Mouse (Mus musculus) neural tube, embryonic 13.5 days (tissue): ENCODE data around the gene Gm49711. TPM values are rescaled to one million over a fixed set of nuclear protein-coding genes. Genes with fewer than 3 reads are reported as not detected.
"Not testable (repeated sequence)": the region's sequence is repeated elsewhere in the genome, so short reads cannot be mapped to it uniquely, and the experiment has no call there.

Experiments
- ATAC-seq: fragments of 200-750 bp; cut with Nextera tagmentation; 2 replicates; pipeline ENCODE4 v1.8.0; 2017; ENCODE audit warnings: low read depth, mild to moderate bottlenecking, moderate TSS enrichment, moderate library complexity
- H3K27ac ChIP-seq: fragments of 300-500 bp; sonication (generic); replicated peaks from 2 replicates; pipeline ENCODE4 v1.5.1; 2015; ENCODE audit warnings: moderate library complexity, mild to moderate bottlenecking, inconsistent platforms
- H3K27me3 ChIP-seq: fragments of 300-500 bp; sonication (generic); 2 replicates; pipeline ENCODE4 v1.6.1; 2015; ENCODE audit warnings: mild to moderate bottlenecking, inconsistent platforms
- H3K36me3 ChIP-seq: fragments of 300-500 bp; sonication (generic); 2 replicates; pipeline ENCODE4 v1.6.1; 2015; ENCODE audit warnings: mild to moderate bottlenecking, inconsistent platforms
- H3K4me1 ChIP-seq: fragments of 300-500 bp; sonication (generic); replicated peaks from 2 replicates; pipeline ENCODE4 v1.6.1; 2015; ENCODE audit warnings: inconsistent platforms
- H3K4me2 ChIP-seq: fragments of 300-500 bp; sonication (generic); 2 replicates; pipeline ENCODE4 v1.6.1; 2015; ENCODE audit warnings: inconsistent platforms, mild to moderate bottlenecking, moderate library complexity
- H3K4me3 ChIP-seq: fragments of 300-500 bp; sonication (generic); 2 replicates; pipeline ENCODE4 v1.5.1; 2015; ENCODE audit warnings: mild to moderate bottlenecking, inconsistent platforms
- H3K9ac ChIP-seq: fragments of 300-500 bp; sonication (generic); 2 replicates; pipeline ENCODE4 v1.6.1; 2015; ENCODE audit warnings: moderate library complexity, mild to moderate bottlenecking, inconsistent platforms
- H3K9me3 ChIP-seq: fragments of 300-500 bp; sonication (generic); 2 replicates; pipeline ENCODE4 v1.6.1; 2016; ENCODE audit warnings: inconsistent platforms
- WGBS: fragments of 180-500 bp; shearing (Covaris S2); methylation state at CpG from one replicate; pipeline ENCODE4 v1.1.7; 2015; 5-methylcytosine and 5-hydroxymethylcytosine counted together
- polyA plus RNA-seq: library from polyadenylated mRNA; unstranded; fragments of >200 nt; fragmentation: Nextera tagmentation; extraction: Ambion mirVana; gene quantifications from 2 replicates; pipeline ENCODE4 v1.2.1, GENCODE M21; 2015

Gene Gm49711
- polyA plus RNA-seq, 1 experiment from 2014 or later, result 0.66 TPM

DNA sequence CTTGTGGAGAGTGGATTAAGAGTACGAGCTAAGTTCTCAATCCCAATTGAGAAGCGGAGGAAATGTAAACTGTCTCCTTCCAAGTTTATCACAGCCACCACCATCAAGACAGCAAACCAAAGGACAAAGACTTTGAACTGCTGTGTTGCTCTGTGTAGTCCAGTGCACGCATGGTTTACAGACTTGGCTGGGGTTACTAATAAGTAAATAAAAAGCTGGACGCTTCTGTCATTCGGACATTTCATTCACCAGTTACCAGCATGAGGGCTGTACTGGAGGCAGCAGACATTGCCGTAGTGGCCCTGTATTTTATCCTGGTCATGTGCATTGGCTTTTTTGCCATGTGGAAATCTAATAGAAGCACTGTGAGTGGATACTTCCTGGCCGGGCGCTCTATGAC, 18.7 kb downstream of the Gm49711 start:
- Histone ChIP-seq H3K27me3 (no peaks in the 10 kb centered on the region), H3K4me3 (no peak overlapping the region), H3K4me1 (no peaks in the 10 kb centered on the region), H3K9me3 (no peaks in the 10 kb centered on the region), H3K9ac (no peak overlapping the region), H3K4me2 (no peak overlapping the region), H3K36me3 (peaks cover 36% of the 10 kb centered on the region), H3K27ac (no peak overlapping the region)
- 95% methylated on average over 8 of the region's 8 CpGs for WGBS
- no peak for ATAC-seq

DNA sequence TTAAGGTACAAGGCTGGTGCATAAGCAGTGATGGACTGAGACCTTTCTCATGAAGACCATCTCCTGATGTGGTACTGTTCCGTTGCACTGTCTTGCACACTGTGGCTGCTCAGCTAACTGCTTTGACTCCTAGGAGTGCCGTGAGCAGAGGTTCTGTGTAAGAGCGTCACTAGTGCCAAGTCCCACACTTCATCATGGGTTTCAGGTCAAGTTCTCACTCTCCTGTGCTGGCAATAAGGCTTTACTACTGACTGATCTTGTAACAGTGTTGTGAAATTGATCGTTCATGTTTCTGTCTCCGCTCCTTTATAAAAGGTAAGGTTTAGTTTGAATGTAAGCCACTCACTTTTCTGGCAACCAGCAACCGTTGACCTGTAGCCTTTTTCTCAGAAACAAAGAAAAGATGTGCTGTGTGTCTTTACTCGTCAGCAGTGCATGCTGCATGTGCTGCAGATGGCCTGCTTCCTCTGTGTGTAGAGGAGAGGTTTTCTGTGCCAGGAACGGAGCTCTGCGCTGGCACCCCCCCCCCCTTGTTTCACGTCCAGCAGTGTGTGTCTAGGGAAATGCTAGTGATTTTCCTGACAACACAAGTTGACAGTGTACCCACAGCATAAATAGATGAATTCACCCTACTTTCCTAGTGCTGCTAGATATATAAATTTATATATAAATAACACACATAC, 25.8 kb downstream of the Gm49711 start:
- H3K9me3 ChIP-seq, result no peaks in the 10 kb centered on the region
- H3K4me1 ChIP-seq, result peaks cover 9% of the 10 kb centered on the region; the same call in 1 of the 2 replicates
- H3K27me3 ChIP-seq, result no peaks in the 10 kb centered on the region
- H3K36me3 ChIP-seq, result peaks cover 19% of the 10 kb centered on the region
- no peak for ATAC-seq
- H3K4me2 ChIP-seq, result no peak overlapping the region
- H3K4me3 ChIP-seq, result no peak overlapping the region
- 79% methylated on average over 10 of the region's 10 CpGs for WGBS
- H3K9ac ChIP-seq, result no peak overlapping the region
- H3K27ac ChIP-seq, result no peak overlapping the region

DNA sequence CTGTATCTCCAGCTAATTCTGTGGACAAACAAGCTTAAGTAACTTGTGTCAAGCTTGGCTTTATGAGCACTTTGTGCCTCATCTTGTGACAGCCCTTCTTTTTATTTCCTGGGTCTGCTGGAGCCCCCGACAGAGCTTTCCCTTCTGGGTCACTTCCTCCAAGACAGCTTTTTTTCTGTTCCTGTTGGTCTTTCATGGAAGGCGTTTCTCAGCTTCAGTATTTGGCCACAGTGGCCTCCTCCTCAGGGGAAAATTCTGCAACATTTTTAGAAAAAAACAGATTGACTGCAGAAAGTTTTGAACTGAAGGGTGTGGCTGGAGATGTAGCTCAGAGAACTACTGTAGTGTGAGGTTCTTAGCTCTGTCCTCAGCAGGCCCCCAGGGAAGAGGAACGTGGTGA, 31.1 kb downstream of the Gm49711 start:
- Histone ChIP-seq H3K9me3 (no peaks in the 10 kb centered on the region), H3K4me1 (peaks cover 6% of the 10 kb centered on the region; the same call in 1 of the 2 replicates), H3K27ac (no peak overlapping the region), H3K36me3 (peaks cover 3% of the 10 kb centered on the region; the same call in 1 of the 2 replicates), H3K27me3 (no peaks in the 10 kb centered on the region), H3K4me3 (no peak overlapping the region), H3K9ac (no peak overlapping the region), H3K4me2 (no peak overlapping the region)
- no peak for ATAC-seq
- 55% methylated on average over 3 of the region's 3 CpGs for WGBS

GRCm38 (mm10) chr16:92091876-92092275, 33.8 kb downstream of the Gm49711 start:
- WGBS, result 84% methylated on average over 5 of the region's 5 CpGs
- Histone ChIP-seq H3K27me3 (no peaks in the 10 kb centered on the region), H3K4me1 (peaks cover 3% of the 10 kb centered on the region; the same call in 1 of the 2 replicates), H3K36me3 (peaks cover 7% of the 10 kb centered on the region; the same call in 1 of the 2 replicates), H3K4me2 (no peak overlapping the region), H3K9ac (no peak overlapping the region), H3K27ac (no peak overlapping the region), H3K9me3 (no peaks in the 10 kb centered on the region), H3K4me3 (no peak overlapping the region)
- ATAC-seq, result no peak

GRCm38 (mm10) chr16:92098351-92099051, 40.4 kb downstream of the Gm49711 start:
- Histone ChIP-seq H3K4me2 (no peak overlapping the region), H3K27me3 (no peaks in the 10 kb centered on the region), H3K27ac (no peak overlapping the region), H3K36me3 (peaks cover 16% of the 10 kb centered on the region), H3K4me3 (no peak overlapping the region), H3K9ac (no peak overlapping the region), H3K9me3 (no peaks in the 10 kb centered on the region), H3K4me1 (peaks cover 36% of the 10 kb centered on the region)
- WGBS, result 58% methylated on average over 10 of the region's 10 CpGs
- ATAC-seq, result no peak

DNA sequence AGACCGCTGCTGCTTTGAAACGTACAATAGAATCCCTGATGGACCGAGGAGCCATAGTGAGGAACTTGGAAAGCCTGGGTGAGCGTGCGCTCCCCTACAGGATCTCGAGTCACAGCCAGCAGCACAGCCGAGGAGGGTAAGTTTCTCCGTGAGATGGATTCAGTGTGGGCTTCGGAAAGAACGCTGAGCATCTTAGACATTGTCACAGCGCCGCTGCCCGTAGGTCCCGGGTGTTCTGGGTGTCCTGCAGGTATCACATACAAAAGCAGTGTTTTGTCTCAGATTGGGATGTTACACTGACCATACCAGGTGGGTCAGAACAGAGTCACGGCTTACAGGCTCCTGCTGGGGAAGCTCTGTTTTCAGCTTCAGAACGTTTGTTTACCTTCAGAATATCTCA, 41.5 kb downstream of the Gm49711 start:
- H3K4me3 ChIP-seq, result no peak overlapping the region
- H3K36me3 ChIP-seq, result peaks cover 10% of the 10 kb centered on the region
- peaks cover 45% of the 10 kb centered on the region for H3K4me1 ChIP-seq
- 89% methylated on average over 16 of the region's 16 CpGs for WGBS
- H3K27me3 ChIP-seq, result no peaks in the 10 kb centered on the region
- no peak for ATAC-seq
- H3K27ac ChIP-seq, result 0 out of 2 replicates have a peak overlapping the region, but pooled peaks have one; percentile 18
- H3K4me2 ChIP-seq, result no peak overlapping the region
- no peaks in the 10 kb centered on the region for H3K9me3 ChIP-seq
- H3K9ac ChIP-seq, result no peak overlapping the region

DNA sequence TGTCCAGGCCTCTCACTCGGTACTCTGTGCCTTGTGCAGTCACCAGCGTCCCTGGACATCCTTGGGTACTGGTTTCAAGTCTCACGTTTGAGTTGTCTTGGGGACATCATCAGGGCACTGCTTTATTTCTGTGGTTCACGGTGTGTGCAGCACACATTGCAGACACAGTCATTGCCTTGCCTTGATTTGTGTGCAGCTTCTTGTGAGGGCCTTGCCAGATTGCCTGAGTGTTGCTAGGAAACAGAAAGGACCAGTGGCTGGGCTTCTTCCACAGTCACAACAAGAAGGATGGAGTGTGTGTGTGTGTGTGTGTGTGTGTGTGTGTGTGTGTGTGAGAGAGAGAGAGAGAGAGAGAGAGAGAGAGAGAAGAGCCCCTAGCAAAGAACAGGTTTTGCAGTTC, 42.0 kb downstream of the Gm49711 start:
- ATAC-seq, result peak; percentile 60
- H3K27ac ChIP-seq, result 0 out of 2 replicates have a peak overlapping the region, but pooled peaks have one; percentile 18
- H3K36me3 ChIP-seq, result peaks cover 10% of the 10 kb centered on the region; the same call in 1 of the 2 replicates
- 55% methylated on average over 4 of the region's 4 CpGs for WGBS
- no peak overlapping the region for H3K4me3 ChIP-seq
- no peaks in the 10 kb centered on the region for H3K27me3 ChIP-seq
- peaks cover 45% of the 10 kb centered on the region for H3K4me1 ChIP-seq
- no peaks in the 10 kb centered on the region for H3K9me3 ChIP-seq
- H3K9ac ChIP-seq, result no peak overlapping the region
- H3K4me2 ChIP-seq, result no peak overlapping the region

DNA sequence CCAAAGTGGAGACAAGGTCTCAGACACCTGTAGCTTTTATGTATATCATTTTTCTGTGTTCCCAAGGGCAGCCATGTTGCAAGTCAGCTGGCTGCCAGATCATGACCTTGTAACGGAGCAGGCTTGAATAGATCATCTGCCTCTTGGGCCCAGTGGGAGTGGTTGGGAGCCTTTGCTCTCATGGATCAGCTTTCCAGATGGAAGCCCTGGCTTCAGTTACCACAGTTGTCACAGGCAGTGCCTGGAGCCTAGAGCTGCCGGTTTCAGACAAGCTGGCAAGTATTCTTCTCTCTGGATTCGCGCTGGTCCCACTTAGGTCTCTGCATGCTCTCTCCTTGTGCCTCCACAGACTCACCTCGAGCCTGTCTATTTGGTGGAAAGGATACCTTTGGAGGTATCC, 44.0 kb downstream of the Gm49711 start:
- WGBS, result 80% methylated on average over 5 of the region's 5 CpGs
- no peak overlapping the region for H3K4me3 ChIP-seq
- peaks cover 45% of the 10 kb centered on the region for H3K4me1 ChIP-seq
- H3K9ac ChIP-seq, result no peak overlapping the region
- peaks cover 12% of the 10 kb centered on the region; the same call in 1 of the 2 replicates for H3K36me3 ChIP-seq
- H3K27me3 ChIP-seq, result no peaks in the 10 kb centered on the region
- no peak overlapping the region for H3K4me2 ChIP-seq
- no peaks in the 10 kb centered on the region for H3K9me3 ChIP-seq
- no peak overlapping the region for H3K27ac ChIP-seq
- ATAC-seq, result no peak

GRCm38 (mm10) chr16:92102931-92103330, 44.8 kb downstream of the Gm49711 start:
- not testable (repeated sequence) for ATAC-seq, H3K9me3 ChIP-seq, H3K9ac ChIP-seq, H3K4me3 ChIP-seq, H3K27ac ChIP-seq, H3K4me2 ChIP-seq, H3K27me3 ChIP-seq
- Histone ChIP-seq H3K4me1 (peaks cover 41% of the 10 kb centered on the region), H3K36me3 (peaks cover 12% of the 10 kb centered on the region; the same call in 1 of the 2 replicates)
- WGBS, result 97% methylated on average over 6 of the region's 7 CpGs

DNA sequence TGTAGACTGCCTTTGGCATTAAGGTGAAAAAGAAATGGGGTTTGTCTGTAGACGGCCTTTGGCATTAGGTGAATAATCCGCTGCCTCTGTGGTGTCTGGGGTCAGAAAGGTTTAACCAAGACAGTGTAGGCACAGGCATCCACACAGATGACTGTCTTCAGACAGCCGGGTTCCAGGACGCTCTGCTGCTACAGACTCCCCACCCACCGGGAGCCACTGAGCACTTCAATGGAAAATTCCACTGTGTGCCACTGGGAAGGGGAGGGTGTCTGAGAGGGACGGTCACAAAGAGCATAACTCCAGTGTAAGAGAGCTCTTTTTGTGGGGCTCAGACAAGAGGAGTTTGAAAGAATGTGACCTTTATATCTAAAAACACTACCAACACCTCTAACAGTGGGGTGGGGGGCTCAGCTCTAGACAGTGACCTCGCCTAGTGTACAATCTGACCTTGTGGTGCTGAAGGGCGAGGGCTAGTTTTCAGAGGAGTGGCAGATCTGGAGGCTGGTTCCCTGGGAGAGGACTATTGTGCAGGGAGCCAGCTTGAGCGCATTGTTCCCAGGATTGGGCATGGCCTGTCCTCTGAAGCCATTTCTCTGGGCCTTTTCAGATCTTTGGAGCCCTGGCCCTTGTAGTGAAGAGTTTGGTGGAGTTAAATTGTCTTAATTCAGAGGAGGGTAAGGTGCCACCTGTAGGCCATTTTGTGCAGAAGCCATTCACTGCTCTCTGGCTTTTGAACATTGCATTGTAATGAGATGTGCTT, 45.6 kb downstream of the Gm49711 start:
- peaks cover 33% of the 10 kb centered on the region for H3K4me1 ChIP-seq
- H3K9ac ChIP-seq, result no peak overlapping the region
- no peaks in the 10 kb centered on the region for H3K9me3 ChIP-seq
- peaks cover 12% of the 10 kb centered on the region; the same call in 1 of the 2 replicates for H3K36me3 ChIP-seq
- peak overlapping the region; percentile 13; the same call in 1 of the 2 replicates for H3K27ac ChIP-seq
- H3K4me2 ChIP-seq, result no peak overlapping the region
- H3K27me3 ChIP-seq, result no peaks in the 10 kb centered on the region
- ATAC-seq, result peak; percentile 36; the same call in 1 of the 2 replicates
- no peak overlapping the region for H3K4me3 ChIP-seq
- WGBS, result 29% methylated on average over 9 of the region's 9 CpGs

- peak overlapping the region; percentile 13; the same call in 1 of the 2 replicates for H3K27ac ChIP-seq
- no peak overlapping the region for H3K4me2 ChIP-seq
- no peak for ATAC-seq
- WGBS, result 80% methylated on average over 2 of the region's 2 CpGs
- H3K4me3 ChIP-seq, result no peak overlapping the region
- no peaks in the 10 kb centered on the region for H3K27me3 ChIP-seq
- peaks cover 12% of the 10 kb centered on the region; the same call in 1 of the 2 replicates for H3K36me3 ChIP-seq
- peaks cover 27% of the 10 kb centered on the region for H3K4me1 ChIP-seq
- no peak overlapping the region for H3K9ac ChIP-seq
- no peaks in the 10 kb centered on the region for H3K9me3 ChIP-seq
Observed at GRCm38 (mm10) chr16:92104332-92104590, 46.1 kb downstream of the Gm49711 start.

GRCm38 (mm10) chr16:92104951-92105350, 46.8 kb downstream of the Gm49711 start:
- H3K4me2 ChIP-seq, result no peak overlapping the region
- H3K9me3 ChIP-seq, result no peaks in the 10 kb centered on the region
- peaks cover 22% of the 10 kb centered on the region for H3K4me1 ChIP-seq
- H3K36me3 ChIP-seq, result peaks cover 12% of the 10 kb centered on the region; the same call in 1 of the 2 replicates
- H3K27me3 ChIP-seq, result no peaks in the 10 kb centered on the region
- WGBS, result 100% methylated on average over 2 of the region's 2 CpGs
- no peak overlapping the region for H3K4me3 ChIP-seq
- no peak overlapping the region for H3K27ac ChIP-seq
- no peak overlapping the region for H3K9ac ChIP-seq
- no peak for ATAC-seq
